Mouse (Mus musculus): ENCODE results near the gene Gtf2ird1.
"Not testable (repeated sequence)": the region's sequence is repeated elsewhere in the genome, so short reads cannot be mapped to it uniquely, and the experiment has no call there.

Gtf2ird1 gene

GRCm38 (mm10) chr5:134456503-134456962 is at the start of gene Gtf2ird1:
TSS of gene Gtf2ird1 (minus strand) at chr5:134456716.
- no peak for DNase-seq

DNA sequence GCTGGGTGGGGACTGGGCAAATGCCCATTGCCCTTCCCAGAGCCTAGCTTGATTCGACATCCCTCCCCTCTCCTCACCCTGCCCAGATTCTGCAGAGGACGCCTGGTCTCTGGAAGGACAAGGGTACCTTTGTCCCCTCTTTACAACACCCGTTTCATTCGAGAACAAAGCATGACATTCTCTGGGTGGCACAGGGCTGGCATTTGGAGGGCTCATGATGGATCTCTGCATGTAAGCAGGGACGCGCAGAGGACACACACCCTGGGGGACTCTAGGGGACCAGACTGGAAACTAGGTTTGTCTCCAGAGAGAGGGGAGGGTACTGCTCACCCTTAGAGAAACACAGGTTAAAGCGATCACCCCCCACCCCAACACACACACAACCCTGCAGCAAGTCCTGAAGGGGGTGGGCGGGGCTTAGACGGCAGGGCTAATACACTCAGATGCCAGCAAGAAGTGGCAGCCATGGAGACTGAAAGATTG is 49.3 kb upstream of the Gtf2ird1 start:
- DNase-seq = no peak

DNA sequence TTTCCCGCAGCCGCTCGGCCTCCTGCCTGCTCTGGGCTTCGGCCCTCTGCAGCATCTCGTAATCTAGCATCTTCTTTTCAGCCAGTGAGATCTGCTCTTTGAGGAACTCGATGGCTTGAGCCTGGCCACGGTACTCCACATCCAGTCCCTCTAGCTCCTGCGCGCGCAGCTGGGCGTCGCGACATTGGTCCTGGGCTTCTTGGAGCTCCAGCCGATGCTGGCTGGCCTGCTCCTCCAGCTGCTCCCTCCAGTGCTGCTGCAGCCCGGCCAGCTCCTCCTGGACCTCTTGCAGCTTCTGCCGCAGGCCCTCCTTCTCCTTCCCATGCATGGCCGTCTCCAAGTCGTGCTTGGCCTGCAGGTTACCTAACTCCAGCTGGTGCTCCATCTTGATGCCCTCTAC is 46.1 kb upstream of the Gtf2ird1 start:
- DNase-seq = no peak

DNA sequence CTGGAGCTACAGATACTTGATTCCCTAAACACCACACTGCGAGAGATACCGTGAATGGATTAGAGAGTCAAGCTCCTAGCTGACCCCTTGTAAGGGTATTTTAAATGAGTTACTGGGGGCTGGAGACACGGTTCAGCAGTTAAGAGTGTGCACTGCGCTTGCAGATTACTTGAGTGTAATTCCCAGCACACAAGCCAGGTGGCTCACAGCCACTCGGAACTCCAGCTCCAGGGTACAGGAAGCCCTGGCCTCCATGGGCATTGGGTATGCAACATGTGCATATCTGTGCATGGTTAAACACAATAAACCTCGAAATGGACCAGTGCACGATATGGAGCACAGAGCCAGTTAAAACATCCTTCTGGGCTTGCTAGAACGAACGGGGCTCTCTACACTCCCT is 44.9 kb upstream of the Gtf2ird1 start:
- no peak for DNase-seq

DNA sequence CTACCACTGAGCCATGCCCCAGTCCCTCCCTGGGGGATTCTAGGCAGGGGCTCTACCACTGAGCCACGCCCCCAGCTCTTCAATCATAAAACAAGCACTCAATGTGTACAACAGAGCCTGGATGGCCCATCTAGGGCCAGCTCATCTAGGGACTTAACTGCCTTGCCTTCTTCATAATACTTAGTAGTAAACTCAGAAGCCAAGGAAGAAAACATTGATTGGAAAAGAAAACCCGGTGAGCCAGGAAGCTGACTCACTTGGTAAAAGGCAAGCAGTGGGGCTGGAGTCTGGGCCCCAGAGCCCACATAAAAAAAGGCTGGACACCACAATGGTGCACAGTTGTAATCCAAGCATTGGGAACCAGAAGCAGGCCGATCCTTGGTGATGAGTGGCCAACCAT is 44.2 kb upstream of the Gtf2ird1 start:
- DNase-seq = no peak

GRCm38 (mm10) chr5:134500062-134500461 is 43.5 kb upstream of the Gtf2ird1 start:
- peak; percentile 22 to 56 for DNase-seq

DNA sequence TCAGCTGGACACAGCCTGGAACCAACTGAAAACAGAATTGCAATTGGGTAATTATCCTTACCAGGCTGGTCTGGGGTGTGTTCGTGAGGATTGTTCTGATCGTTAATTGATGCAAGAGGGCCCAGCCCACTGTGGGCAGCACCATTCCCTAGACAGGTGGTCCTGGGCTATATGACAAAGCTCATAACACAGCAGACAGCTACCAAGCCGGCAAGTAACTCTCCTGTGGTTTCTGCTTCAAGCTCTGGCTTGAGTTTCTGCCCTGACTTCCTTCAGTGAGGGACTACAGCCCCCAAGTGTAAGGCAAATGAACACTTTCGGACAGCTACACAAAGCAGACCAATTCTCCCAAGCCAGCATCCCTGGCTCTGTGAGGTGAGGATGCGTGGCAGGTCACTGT is 40.5 kb upstream of the Gtf2ird1 start:
- DNase-seq = no peak

- DNase-seq = no peak
Observed at GRCm38 (mm10) chr5:134495796-134496195, 39.3 kb upstream of the Gtf2ird1 start.

- DNase-seq = peak; percentile 72 to 90
Observed at GRCm38 (mm10) chr5:134494142-134494541, 37.6 kb upstream of the Gtf2ird1 start.

DNA sequence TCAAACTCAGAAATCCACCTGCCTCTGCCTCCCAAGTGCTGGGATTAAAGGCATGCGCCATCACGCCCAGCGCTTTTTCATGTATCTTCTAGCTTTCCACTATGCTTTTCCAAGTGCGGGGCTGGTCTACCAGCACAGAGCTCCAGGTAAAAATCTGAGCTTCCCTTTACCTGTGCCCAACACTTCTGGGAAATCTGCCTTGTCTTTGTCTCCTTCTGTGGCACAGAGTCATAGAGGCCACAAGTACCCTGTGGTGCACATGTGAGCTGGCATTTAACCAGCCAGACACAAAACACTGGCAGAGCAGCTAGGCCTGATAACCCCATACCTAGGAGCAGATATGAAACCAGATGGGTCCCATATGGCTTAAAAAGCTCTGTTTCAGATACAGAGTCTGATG is 36.4 kb upstream of the Gtf2ird1 start:
- DNase-seq = no peak

- peak; percentile 71 to 82 for DNase-seq
Observed at GRCm38 (mm10) chr5:134491712-134492417, 35.3 kb upstream of the Gtf2ird1 start.

DNA sequence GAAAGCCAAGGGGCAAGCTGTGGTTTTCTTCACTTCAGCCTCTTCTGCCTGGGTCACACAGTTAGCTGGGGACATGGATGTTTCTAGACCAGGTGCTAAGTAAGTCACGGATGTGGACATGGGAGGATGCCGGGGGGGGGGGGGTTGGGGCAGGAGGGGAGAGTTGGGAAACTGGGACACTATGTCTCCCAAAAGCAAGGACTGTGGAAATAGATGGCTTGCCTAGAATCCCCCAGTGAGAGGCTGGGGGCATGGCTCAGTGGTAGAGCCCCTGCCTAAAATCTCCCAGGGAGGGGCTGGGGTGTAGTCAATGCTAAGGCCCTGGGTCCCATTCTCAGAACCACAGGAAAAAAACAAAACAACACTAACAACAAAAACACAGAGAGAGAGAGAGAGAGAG is 34.7 kb upstream of the Gtf2ird1 start:
- DNase-seq = no peak

- DNase-seq = peak in 1 of 2 experiments; percentile 39
Observed at GRCm38 (mm10) chr5:134490465-134490864, 33.9 kb upstream of the Gtf2ird1 start.

- DNase-seq = peak in 1 of 2 experiments; percentile 26
Observed at GRCm38 (mm10) chr5:134489583-134489982, 33.1 kb upstream of the Gtf2ird1 start.

GRCm38 (mm10) chr5:134488596-134488995 is 32.1 kb upstream of the Gtf2ird1 start:
- DNase-seq = no peak

DNA sequence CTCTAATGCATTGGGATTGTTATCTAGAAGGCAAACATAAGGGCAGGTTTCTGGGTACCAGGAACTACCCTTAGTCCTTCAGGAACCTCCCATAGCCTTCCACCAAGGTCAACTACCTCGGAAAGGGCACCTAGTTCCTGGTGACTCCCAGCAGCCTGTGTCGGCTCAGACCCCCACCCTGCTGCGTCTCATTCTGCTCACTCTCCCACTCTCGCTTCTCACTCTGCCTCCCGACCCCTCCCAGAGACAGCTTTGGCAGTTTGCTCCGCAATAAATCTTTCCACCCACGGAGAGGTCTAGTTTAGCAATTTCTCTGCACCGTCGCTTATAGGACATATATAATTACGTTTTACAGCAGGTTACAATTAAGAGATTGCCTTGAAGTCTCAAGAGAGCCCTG is 31.5 kb upstream of the Gtf2ird1 start:
- DNase-seq = no peak

- peak in 1 of 2 experiments; percentile 57 for DNase-seq
Observed at GRCm38 (mm10) chr5:134485900-134486665, 29.6 kb upstream of the Gtf2ird1 start.

DNA sequence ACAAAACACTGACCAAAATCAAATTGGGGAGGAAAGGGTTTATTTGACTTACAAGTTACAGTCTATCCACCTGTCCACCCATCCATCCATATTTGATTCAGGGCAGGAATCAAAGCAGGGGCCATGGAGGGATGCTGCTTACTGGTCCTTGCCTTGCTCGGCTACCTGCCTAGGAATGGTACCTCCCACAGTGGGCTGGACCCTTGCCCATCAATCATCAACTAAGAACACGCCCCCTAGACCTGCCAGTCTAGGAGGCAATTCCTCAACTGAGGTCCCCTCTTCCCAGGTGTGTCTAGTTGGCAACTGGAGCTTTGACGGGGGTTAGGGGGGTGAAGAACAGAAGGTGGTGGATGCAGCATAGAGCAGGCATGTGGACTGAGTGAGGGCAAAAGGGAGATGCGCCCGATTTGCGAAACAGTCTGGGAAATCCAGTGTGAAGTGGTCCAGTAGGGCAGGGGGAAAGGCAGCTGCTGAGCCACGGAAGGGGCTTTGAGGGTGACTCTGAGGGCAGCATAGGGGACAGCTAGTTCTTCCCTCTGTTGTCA is 28.7 kb upstream of the Gtf2ird1 start:
- no peak for DNase-seq

- DNase-seq = no peak
Observed at GRCm38 (mm10) chr5:134483291-134483690, 26.8 kb upstream of the Gtf2ird1 start.

DNA sequence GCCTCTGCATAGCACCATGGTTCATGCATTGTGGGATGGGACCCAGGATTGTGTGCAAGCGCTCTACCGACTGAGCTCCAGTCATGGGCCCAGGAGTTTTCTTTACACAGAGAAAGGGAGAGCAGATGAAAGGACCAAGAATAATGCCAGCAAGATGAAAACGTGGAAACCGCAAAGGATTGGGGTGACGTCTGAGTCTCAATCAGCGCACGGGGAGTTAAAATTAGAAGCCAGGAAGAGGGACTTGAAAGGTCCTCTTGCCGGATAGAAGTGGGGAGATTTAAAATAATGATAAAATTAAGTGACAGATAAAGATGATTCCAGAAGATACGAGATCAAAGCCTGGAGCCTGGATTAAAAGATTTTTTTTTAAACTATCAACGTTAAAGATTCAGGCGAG is 25.8 kb upstream of the Gtf2ird1 start:
- DNase-seq = no peak

GRCm38 (mm10) chr5:134478886-134479285 is 22.4 kb upstream of the Gtf2ird1 start:
- not testable (repeated sequence) for DNase-seq

- DNase-seq = not testable (repeated sequence)
Observed at GRCm38 (mm10) chr5:134475686-134476085, 19.2 kb upstream of the Gtf2ird1 start.

DNA sequence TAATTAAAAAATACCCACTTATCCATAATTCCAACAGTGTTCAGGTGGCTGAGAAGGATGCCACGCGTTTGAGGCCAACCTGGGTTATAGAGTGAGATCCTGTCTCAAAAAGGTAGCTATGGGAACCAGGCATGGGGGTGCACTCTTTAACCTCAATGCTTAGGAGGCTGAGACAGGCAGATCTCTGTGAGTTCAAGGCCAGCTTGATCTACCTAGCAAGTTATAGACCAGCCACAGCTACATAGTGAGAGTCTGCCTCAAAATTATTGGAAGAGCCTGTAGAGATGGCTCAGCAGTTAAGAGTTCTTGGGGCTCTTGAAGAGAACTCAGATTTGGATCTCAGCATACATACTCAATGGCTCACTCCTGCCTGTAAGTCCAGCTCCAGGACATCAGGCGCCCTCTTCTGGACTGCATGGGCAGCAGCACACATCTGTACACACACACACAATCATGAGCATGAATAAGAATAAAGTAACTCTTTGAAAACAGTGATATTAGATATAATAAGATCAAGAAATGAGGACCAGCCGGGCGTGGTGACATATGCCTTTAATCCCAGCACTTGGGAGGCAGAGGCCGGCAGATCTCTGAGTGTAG is 18.6 kb upstream of the Gtf2ird1 start:
- no peak for DNase-seq

Measured in spleen, adult 18-20 months (tissue).